ENCODE assay signal across 18 mouse cellular contexts in the genomic region with DNA sequence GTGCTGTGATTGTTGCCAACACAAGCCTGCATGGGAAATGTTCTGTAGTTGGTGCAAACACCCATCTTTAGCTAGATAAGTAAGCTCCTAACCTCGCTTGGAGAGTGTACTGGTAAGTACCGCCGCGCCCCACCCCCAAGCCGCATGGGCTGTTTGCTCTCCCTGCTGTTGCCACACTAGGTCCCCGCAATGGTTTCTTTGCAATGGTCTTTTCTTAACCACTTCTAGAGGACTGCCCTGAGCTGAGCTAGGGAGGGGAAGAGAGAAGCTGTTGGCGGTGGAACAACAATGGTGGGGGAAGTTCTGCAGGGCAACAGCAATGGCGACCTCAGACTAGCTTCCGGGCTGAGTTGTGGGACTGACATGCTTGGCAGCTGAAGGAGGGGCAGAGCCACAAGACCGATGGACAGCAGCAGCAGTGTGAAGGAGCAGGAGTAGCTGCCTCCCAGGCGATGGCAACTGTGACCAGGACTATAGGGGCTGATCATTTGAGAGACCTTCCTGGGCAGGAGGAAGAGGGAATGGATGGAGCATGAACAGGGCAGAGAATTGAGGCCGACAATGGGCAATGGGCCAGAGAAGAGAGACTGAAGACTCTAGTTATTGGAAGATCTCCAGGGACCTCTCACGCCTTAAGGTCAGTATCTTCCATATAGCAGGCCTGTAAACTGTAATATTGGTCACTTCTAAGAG. TPM values are rescaled to one million over a fixed set of nuclear protein-coding genes. Genes with fewer than 3 reads are reported as not detected.
A peak's percentile ranks its signal among the peaks of the same experiment; 100 is the strongest.
DNase-seq lines count a peak whose midpoint lies in the region; ATAC-seq and TF ChIP-seq lines count a peak whose summit lies in the region.
"Had no signal": no experiment of that assay in that cellular context is flagged by ENCODE, and none has a peak within 500 bp of the region (broad histone marks: within the 10 kb centered on the region; RNA-seq: fewer than 3 reads in every experiment).

TSS of gene Fam71b (plus strand) at position 393 of the 693 bp plus-strand sequence.

- no peaks in the 10 kb centered on the region for H3K36me3 ChIP-seq in lung, embryonic 15.5 days
- H3K36me3 ChIP-seq in megakaryocyte, embryonic 14.5 days (replicated peaks; ENCODE audit: low read length): no peaks in the 10 kb centered on the region
- H3K36me3 ChIP-seq: hindbrain, embryonic 15.5 days; limb, embryonic 12.5 days; midbrain, embryonic 15.5 days had no signal

- no peaks in the 10 kb centered on the region for H3K27me3 ChIP-seq in lung, embryonic 15.5 days
- H3K27me3 ChIP-seq in megakaryocyte, embryonic 14.5 days (replicated peaks): peaks cover 20% of the 10 kb centered on the region
- H3K27me3 ChIP-seq: hindbrain, embryonic 15.5 days; limb, embryonic 12.5 days; midbrain, embryonic 15.5 days had no signal

- no peaks in the 10 kb centered on the region for H3K9me3 ChIP-seq in lung, embryonic 15.5 days
- H3K9me3 ChIP-seq in megakaryocyte, embryonic 14.5 days: no peaks in the 10 kb centered on the region
- H3K9me3 ChIP-seq: hindbrain, embryonic 15.5 days; limb, embryonic 12.5 days; midbrain, embryonic 15.5 days had no signal

- ATAC-seq in lung, embryonic 15.5 days (ENCODE audit: borderline replicate concordance, extremely low read depth, low FRiP score, low TSS enrichment): peak; percentile 23; the same call in 1 of the 2 replicates
- peak; percentile 32 to 57; a peak in 3 of 4 replicates for ATAC-seq in hematopoietic stem cell, adult 5-6 weeks (replicated peaks in 1 of 2; ENCODE audit: insufficient read depth in 1 of 2, low FRiP score in 2 of 2, low TSS enrichment in 1 of 2, low read depth in 1 of 2, poor library complexity in 2 of 2, severe bottlenecking in 2 of 2)
- ATAC-seq: midbrain, embryonic 15.5 days had no signal

- no peak within 1 kb of the TSS for H3K9ac ChIP-seq in lung, embryonic 15.5 days
- H3K9ac ChIP-seq: hindbrain, embryonic 15.5 days; limb, embryonic 12.5 days; midbrain, embryonic 15.5 days had no signal

- WGBS in lung, embryonic 15.5 days: 55% methylated on average over 13 of the region's 13 CpGs
- WGBS in lung, adult 2 months: 54% methylated on average over 13 of the region's 13 CpGs

- H3K4me3 ChIP-seq in lung, embryonic 15.5 days: no peak within 1 kb of the TSS
- H3K4me3 ChIP-seq in lung, adult 2 months (replicated peaks; ENCODE audit: extremely low read depth, low read depth, low read length): no peak within 1 kb of the TSS
- H3K4me3 ChIP-seq in megakaryocyte, embryonic 14.5 days (replicated peaks): peak within 1 kb of the TSS; percentile 24
- H3K4me3 ChIP-seq: hindbrain, embryonic 15.5 days; limb, embryonic 12.5 days; midbrain, embryonic 15.5 days had no signal

- H3K4me2 ChIP-seq in lung, embryonic 15.5 days: no peak within 1 kb of the TSS
- H3K4me2 ChIP-seq: hindbrain, embryonic 15.5 days; limb, embryonic 12.5 days; midbrain, embryonic 15.5 days had no signal

- no peaks in the 10 kb centered on the region for H3K4me1 ChIP-seq in lung, embryonic 15.5 days
- no peaks in the 10 kb centered on the region for H3K4me1 ChIP-seq in lung, adult 2 months (ENCODE audit: control insufficient read depth, insufficient read depth, low read length)
- H3K4me1 ChIP-seq in megakaryocyte, embryonic 14.5 days: peaks cover 37% of the 10 kb centered on the region
- H3K4me1 ChIP-seq: hindbrain, embryonic 15.5 days; limb, embryonic 12.5 days; midbrain, embryonic 15.5 days had no signal

- no peak for TF ChIP-seq POLR2A in lung, adult 2 months (IDR thresholded peaks at IDR 0.05; ENCODE audit: borderline replicate concordance, extremely low read depth, low read depth, low read length)

- H3K27ac ChIP-seq in lung, embryonic 15.5 days: no peak within 1 kb of the TSS
- H3K27ac ChIP-seq: hindbrain, embryonic 15.5 days; limb, embryonic 12.5 days; midbrain, embryonic 15.5 days had no signal

- no peak for DNase-seq in lung, adult 2 months
- peak; percentile 76 for DNase-seq in thymus, postnatal 25 days
- DNase-seq in kidney, postnatal 4 days: no peak
- no peak for DNase-seq in embryo, embryonic 11 days
- no peak for DNase-seq in cerebellum, adult 9-11 months
- DNase-seq: cerebellum, adult 11-12 months had no signal

- TF ChIP-seq CTCF in lung, adult 2 months (IDR thresholded peaks at IDR 0.05; ENCODE audit: insufficient read depth, low read length): no peak

RNA-seq across cellular contexts. Expression of gene Fam71b, which starts in this region (rescaled TPM):
- 0.06 TPM in 1 of 2 replicates, not detected in the other for polyA plus RNA-seq in lung, embryonic 15.5 days (2015; fragmentation: Nextera tagmentation; extraction: Ambion mirVana)
- 0.14 and 0.41 TPM in 2 replicates for polyA plus RNA-seq in lung, adult 2 months (2012; rRNA removed)
- not detected in 2 replicates for total RNA-seq in hematopoietic stem cell, adult 5-6 weeks (2017)
- 0.43 and 2.6 TPM in 2 replicates for polyA plus RNA-seq in megakaryocyte, embryonic 14.5 days (2012; ENCODE audit: insufficient read depth, low replicate concordance)
- total RNA-seq: adrenal gland, postnatal 4 days; heart, adult 8-10 months; layer of hippocampus, postnatal 25 days; neutrophil, adult 5-6 weeks had no signal
- polyA plus RNA-seq: frontal cortex, adult 2 months; hindbrain, embryonic 15.5 days; kidney, embryonic 16.5 days; limb, embryonic 12.5 days; midbrain, embryonic 15.5 days had no signal

Comparison
In these comparisons a context has a peak if more than half of its experiments do, and no peak if none do; other contexts are left out.
1. Peak in ATAC-seq in lung, embryonic 15.5 days; RNA of the gene not detected or under 1 TPM.
2. Peak in ATAC-seq in hematopoietic stem cell, adult 5-6 weeks; RNA of the gene not detected or under 1 TPM.